Mouse (Mus musculus) heart, embryonic 11.5 days (tissue): ENCODE data around the gene Ints5. TPM values are rescaled to one million over a fixed set of nuclear protein-coding genes. Genes with fewer than 3 reads are reported as not detected.
"Not testable (repeated sequence)": the region's sequence is repeated elsewhere in the genome, so short reads cannot be mapped to it uniquely, and the experiment has no call there.

Source experiments
- ATAC-seq: fragments of 200-750 bp; cut with Nextera tagmentation; replicated peaks from 2 replicates; pipeline ENCODE4 v1.8.0; 2017; ENCODE audit warnings: moderate library complexity; ENCODE audit not compliant: insufficient number of reproducible peaks, low FRiP score, low TSS enrichment
- H3K27ac ChIP-seq: fragments of 300-500 bp; sonication (generic); 2 replicates; pipeline ENCODE4 v1.5.1; 2014; ENCODE audit warnings: mild to moderate bottlenecking, low read depth, low read length
- H3K27me3 ChIP-seq: fragments of 300-500 bp; sonication (generic); 2 replicates; pipeline ENCODE4 v1.6.1; 2014; ENCODE audit warnings: mild to moderate bottlenecking, low read length, mixed read lengths; ENCODE audit not compliant: control insufficient read depth, insufficient read depth
- H3K36me3 ChIP-seq: fragments of 300-500 bp; sonication (generic); 2 replicates; pipeline ENCODE4 v1.6.1; 2014; ENCODE audit warnings: mild to moderate bottlenecking, low read length, moderate library complexity, mixed read lengths; ENCODE audit not compliant: control insufficient read depth, insufficient read depth
- H3K4me1 ChIP-seq: fragments of 300-500 bp; sonication (generic); 2 replicates; pipeline ENCODE4 v1.6.1; 2014; ENCODE audit warnings: low read length; ENCODE audit not compliant: control insufficient read depth, insufficient read depth
- H3K4me2 ChIP-seq: fragments of 300-500 bp; sonication (generic); 2 replicates; pipeline ENCODE4 v1.6.1; 2014; ENCODE audit warnings: mild to moderate bottlenecking, moderate library complexity
- H3K4me3 ChIP-seq: fragments of 300-500 bp; sonication (generic); 2 replicates; pipeline ENCODE4 v1.5.1; 2014; ENCODE audit warnings: low read depth, low read length
- H3K9ac ChIP-seq: fragments of 300-500 bp; sonication (generic); 2 replicates; pipeline ENCODE4 v1.6.1; 2014; ENCODE audit warnings: mild to moderate bottlenecking, low read depth, low read length, moderate library complexity
- H3K9me3 ChIP-seq: fragments of 300-500 bp; sonication (generic); replicated peaks from 2 replicates; pipeline ENCODE4 v1.6.1; 2016; ENCODE audit warnings: low read length; ENCODE audit not compliant: control insufficient read depth
- WGBS: fragments of 180-500 bp; shearing (Covaris S2); extraction: QIAGEN DNeasy Blood & Tissue Kit; methylation state at CpG from one replicate; pipeline ENCODE4 v1.1.7; 2014; ENCODE audit not compliant: insufficient replicate concordance; 5-methylcytosine and 5-hydroxymethylcytosine counted together
- polyA plus RNA-seq: library from polyadenylated mRNA; unstranded; fragments of >200 nt; fragmentation: Nextera tagmentation; extraction: Ambion mirVana; gene quantifications from 2 replicates; pipeline ENCODE4 v1.2.1, GENCODE M21; 2014

The Ints5 gene
- polyA plus RNA-seq, 1 experiment from 2014 or later: 19.2 TPM

- 24% methylated on average over 3 of the region's 3 CpGs for WGBS
- Histone ChIP-seq H3K27me3 (no peaks in the 10 kb centered on the region), H3K9ac (peak overlapping the region; percentile 82; the same call in 1 of the 2 replicates), H3K9me3 (no peaks in the 10 kb centered on the region), H3K36me3 (0 out of 2 replicates have a peak, but pooled peaks cover 2% of the 10 kb centered on the region), H3K4me1 (peaks cover 7% of the 10 kb centered on the region; the same call in 1 of the 2 replicates), H3K4me2 (peak overlapping the region; percentile 73), H3K4me3 (peak overlapping the region; percentile 70), H3K27ac (no peak overlapping the region)
- no peak for ATAC-seq
Measured at GRCm38 (mm10) chr19:8881034-8881392, 11.8 kb upstream of the Ints5 start.

DNA sequence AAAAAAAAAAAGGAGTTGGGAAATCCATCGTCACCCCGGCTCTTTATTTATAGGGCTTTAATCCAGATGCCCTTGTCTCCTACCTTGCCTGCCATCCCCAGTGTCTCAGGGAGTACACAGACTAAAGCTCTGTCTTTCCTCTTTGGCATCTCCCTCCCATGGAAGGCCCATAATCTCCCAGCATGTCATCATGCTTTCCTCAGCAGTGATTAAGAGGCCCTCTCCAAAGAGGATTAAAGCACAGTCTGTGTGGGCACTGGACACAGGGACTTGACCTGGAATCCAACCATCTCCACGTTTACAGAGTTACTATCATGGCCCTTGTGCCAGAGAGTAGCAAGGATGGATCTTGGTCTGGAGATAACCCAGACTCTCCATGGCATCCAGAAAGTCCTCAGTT lies 9.2 kb upstream of the Ints5 start, which contains the start of the genes Lbhd1 and Gm49403:
Gene Lbhd1 (plus strand): TSS at position 117 of the 400 bp plus-strand sequence.
Gene Gm49403 (plus strand): TSS at position 315 of the 400 bp plus-strand sequence.
- H3K4me2 ChIP-seq: no peak within 1 kb of the TSS
- peaks cover 11% of the 10 kb centered on the region; the same call in 1 of the 2 replicates for H3K4me1 ChIP-seq
- H3K36me3 ChIP-seq: 0 out of 2 replicates have a peak, but pooled peaks cover under 1% of the 10 kb centered on the region
- WGBS: 70% methylated on average over 3 of the region's 3 CpGs
- no peak within 1 kb of the TSS for H3K9ac ChIP-seq
- no peak for ATAC-seq
- no peak within 1 kb of the TSS for H3K4me3 ChIP-seq
- no peak within 1 kb of the TSS for H3K27ac ChIP-seq
- H3K27me3 ChIP-seq: no peaks in the 10 kb centered on the region
- no peaks in the 10 kb centered on the region for H3K9me3 ChIP-seq

DNA sequence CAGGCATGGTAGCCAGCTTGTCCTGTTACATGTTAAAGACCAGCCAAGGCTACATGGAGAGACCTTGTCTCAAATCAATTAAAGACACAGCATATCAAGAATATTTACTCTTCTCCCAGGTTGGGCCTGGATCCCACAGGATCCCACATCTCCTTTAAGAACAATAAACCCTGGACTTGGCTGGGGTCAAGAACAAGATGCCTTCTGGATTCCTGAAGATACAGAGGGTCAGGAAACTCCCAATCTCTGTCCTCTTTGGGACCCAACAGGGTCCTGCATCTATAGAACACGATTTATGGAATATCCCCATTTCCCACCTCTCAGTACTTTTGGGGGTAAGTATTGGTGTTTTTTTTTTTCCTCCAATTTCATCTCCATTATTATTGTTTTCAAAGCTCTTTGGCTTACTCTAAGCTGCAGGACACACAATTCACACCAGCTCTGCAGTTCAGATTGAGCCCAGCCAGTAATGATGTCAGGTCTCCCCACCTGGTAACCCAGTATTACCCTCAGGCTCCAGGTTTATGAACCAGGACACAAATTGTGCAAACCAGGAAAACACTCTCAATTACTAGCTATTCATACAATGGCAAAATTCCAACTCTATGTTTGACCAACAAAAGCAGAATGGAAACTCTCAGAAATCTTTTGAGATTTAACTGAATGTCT lies 5.8 kb upstream of the Ints5 start:
- Histone ChIP-seq H3K4me1 (0 out of 2 replicates have a peak, but pooled peaks cover 6% of the 10 kb centered on the region), H3K9me3 (no peaks in the 10 kb centered on the region), H3K36me3 (0 out of 2 replicates have a peak, but pooled peaks cover 2% of the 10 kb centered on the region), H3K27ac (peak overlapping the region; percentile 84; the same call in 1 of the 2 replicates), H3K4me3 (no peak overlapping the region), H3K27me3 (no peaks in the 10 kb centered on the region), H3K9ac (peak overlapping the region; percentile 88; the same call in 1 of the 2 replicates), H3K4me2 (peak overlapping the region; percentile 87; the same call in 1 of the 2 replicates)
- ATAC-seq: no peak
- WGBS: 64% methylated on average over 1 of the region's 1 CpGs

DNA sequence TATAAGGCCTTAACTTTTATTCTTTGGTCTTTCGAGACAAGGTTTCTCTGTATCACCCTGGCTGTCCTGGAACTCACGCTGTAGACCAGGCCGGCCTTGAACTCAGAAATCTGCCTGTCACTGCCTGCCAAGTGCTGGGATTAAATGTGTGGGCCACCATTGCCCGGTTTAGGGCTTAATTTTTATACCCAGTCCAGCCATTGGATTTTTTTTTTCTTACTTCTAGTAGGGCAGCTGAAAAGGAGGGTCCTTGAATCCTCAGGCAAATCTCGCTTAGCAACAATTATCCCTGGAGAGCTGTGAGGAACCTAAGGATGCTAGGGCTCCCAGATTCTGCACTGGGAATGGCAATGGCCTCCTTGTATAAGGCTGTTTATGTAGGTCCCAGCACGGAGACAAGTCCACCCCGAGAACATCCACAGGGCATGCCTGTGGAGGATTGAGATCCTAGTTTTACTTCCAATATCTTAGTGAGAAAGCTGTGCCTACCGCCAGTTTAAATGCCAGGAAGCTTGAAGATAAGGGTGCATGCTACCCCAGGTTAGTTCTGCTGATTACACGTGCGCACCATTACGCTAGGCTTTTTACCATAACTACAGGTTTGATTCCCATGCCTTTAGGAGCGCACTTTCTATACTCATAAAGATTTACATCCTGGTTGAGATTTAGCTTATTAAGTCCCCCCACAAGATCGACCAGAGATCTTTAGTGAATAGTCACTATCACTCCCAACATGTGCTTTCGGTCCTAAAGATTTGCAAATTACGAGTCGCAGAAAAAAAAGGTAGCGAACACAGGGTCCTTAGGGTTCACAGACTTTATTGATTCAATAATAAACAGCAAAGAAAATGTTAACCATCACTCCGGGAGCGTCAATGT lies 5.0 kb upstream of the Ints5 start:
- Histone ChIP-seq H3K27ac (peak overlapping the region; percentile 84), H3K4me1 (0 out of 2 replicates have a peak, but pooled peaks cover 6% of the 10 kb centered on the region), H3K9ac (peak overlapping the region; percentile 88), H3K36me3 (0 out of 2 replicates have a peak, but pooled peaks cover 2% of the 10 kb centered on the region), H3K9me3 (no peaks in the 10 kb centered on the region), H3K4me3 (peak overlapping the region; percentile 75), H3K4me2 (peak overlapping the region; percentile 87), H3K27me3 (no peaks in the 10 kb centered on the region)
- no peak for ATAC-seq
- whole genome bisulfite sequencing: 17% methylated on average over 19 of the region's 19 CpGs

DNA sequence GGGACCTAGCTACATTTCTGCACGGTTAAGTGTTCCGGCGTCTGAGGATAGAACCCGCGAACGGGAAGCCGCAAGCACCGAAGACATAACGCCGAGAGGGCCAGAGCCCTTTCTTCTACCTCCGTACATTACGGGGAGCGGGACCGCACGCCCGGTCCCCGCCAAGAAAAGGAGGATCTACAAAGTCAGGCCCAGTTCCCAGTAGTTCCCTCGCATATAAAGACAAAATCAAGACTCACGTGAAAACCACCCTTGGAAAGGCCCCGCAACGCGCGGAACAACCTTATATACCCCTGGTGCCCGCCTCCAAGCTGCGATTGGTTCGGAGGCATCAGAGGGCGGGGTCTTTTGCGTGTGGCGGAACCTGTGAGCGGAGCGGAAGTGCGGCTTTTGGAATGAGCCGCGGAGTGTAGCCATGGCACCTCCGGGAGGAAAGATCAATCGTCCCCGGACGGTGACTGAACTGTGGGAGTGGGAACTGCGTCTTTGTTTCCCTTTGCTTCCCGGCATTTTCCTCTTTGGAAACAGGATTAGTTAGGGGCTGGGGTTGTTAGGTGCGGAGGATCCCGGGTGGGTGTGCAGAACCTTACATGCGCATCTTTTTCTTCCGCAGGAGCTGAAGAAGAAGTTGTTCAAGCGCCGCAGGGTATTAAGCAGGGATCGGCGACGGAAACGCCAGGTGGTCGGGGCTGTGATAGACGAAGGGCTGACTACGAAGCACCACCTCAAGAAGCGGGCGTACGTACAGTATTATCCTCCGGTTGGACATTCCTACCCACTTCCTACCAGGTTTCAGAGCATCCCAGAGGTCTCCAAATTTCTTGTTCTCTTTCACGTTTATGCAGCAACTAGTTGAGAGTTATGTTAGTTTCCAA lies 4.1 kb upstream of the Ints5 start, which contains the start of the genes 1810009A15Rik and Gm49416:
Gene 1810009A15Rik (plus strand): TSS at position 343 of the 875 bp plus-strand sequence.
Gene Gm49416 (plus strand): TSS at position 416 of the 875 bp plus-strand sequence.
- H3K27ac ChIP-seq: peak within 1 kb of the TSS; percentile 84
- H3K4me3 ChIP-seq: peak within 1 kb of the TSS; percentile 75
- WGBS: under 1% methylated on average over 58 of the region's 58 CpGs
- H3K9me3 ChIP-seq: no peaks in the 10 kb centered on the region
- H3K27me3 ChIP-seq: no peaks in the 10 kb centered on the region
- H3K9ac ChIP-seq: peak within 1 kb of the TSS; percentile 90
- ATAC-seq: peak; percentile 91
- H3K36me3 ChIP-seq: 0 out of 2 replicates have a peak, but pooled peaks cover 2% of the 10 kb centered on the region
- 0 out of 2 replicates have a peak, but pooled peaks cover 6% of the 10 kb centered on the region for H3K4me1 ChIP-seq
- H3K4me2 ChIP-seq: peak within 1 kb of the TSS; percentile 87

DNA sequence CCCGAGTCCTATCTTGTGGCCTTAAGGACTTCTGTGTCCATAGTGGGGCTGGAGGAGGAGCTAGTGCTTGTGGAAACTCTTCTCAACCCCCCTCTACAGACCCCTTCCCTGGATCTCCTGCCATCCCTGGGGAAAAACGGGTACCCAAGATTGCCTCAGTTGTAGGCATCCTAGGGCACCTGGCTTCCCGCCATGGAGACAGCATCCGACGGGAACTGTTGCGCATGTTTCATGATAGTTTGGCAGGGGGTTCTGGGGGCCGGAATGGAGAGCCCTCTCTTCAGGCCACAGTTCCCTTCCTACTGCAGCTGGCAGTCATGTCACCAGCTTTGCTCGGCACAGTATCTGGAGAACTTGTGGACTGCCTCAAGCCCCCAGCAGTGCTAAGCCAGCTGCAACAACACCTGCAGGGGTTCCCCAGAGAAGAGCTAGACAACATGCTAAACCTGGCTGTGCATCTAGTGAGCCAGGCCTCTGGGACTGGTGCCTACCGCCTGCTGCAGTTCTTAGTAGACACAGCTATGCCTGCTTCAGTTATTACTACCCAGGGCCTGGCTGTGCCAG lies 2.7 kb downstream of the Ints5 start:
- no peaks in the 10 kb centered on the region for H3K27me3 ChIP-seq
- no peak overlapping the region for H3K4me3 ChIP-seq
- no peak overlapping the region for H3K27ac ChIP-seq
- H3K36me3 ChIP-seq: 0 out of 2 replicates have a peak, but pooled peaks cover 13% of the 10 kb centered on the region
- no peak overlapping the region for H3K9ac ChIP-seq
- H3K9me3 ChIP-seq: no peaks in the 10 kb centered on the region
- H3K4me1 ChIP-seq: peaks cover 14% of the 10 kb centered on the region
- no peak overlapping the region for H3K4me2 ChIP-seq
- ATAC-seq: no peak
- whole genome bisulfite sequencing: 95% methylated on average over 9 of the region's 9 CpGs

DNA sequence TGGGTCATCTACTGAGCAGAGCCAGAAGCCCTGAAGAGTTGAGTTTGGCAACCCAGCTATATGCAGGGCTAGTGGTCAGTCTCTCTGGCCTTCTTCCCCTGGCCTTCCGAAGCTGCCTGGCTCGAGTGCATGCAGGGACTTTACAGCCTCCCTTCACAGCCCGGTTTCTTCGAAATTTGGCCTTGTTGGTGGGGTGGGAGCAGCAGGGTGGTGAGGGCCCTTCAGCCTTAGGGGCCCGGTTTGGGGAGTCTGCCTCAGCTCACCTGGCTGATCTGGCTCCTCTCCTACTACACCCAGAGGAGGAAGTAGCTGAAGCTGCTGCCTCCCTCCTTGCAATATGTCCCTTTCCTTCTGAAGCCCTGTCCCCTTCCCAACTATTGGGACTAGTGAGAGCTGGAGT lies 3.4 kb downstream of the Ints5 start:
- H3K4me2 ChIP-seq, H3K9ac ChIP-seq: not testable (repeated sequence)
- 86% methylated on average over 5 of the region's 5 CpGs for WGBS

More for the DNA sequence above, 3.4 kb downstream of the Ints5 start:
- not testable (repeated sequence) for H3K27me3 ChIP-seq, H3K27ac ChIP-seq, H3K4me3 ChIP-seq, H3K9me3 ChIP-seq, ATAC-seq
- Histone ChIP-seq H3K4me1 (peaks cover 14% of the 10 kb centered on the region), H3K36me3 (0 out of 2 replicates have a peak, but pooled peaks cover 11% of the 10 kb centered on the region)
